Comparison of ENCODE assay signal across 47 mouse cellular contexts in the genomic region with DNA sequence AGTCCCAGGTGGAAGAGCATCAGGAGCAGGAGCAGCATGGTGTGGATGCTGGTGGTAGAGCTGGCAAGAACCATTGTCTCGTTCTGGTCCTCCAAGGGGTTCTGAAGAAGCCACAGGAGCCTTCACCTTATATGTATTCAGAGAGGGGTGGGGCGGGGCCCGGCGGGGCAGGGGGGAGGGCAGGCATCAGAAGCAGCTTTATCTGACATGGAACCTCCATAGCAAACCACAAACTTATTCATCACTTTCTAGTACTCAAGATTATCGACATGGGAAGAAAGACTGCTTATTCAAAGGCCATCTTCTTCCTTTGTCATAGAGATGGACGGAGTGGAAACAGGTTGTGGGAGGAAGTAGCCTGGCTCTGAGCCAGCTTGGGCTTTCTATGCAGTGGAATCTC. TPM values are rescaled to one million over a fixed set of nuclear protein-coding genes. Genes with fewer than 3 reads are reported as not detected.
"Had no signal": no experiment of that assay in that cellular context is flagged by ENCODE, and none has a peak within 500 bp of the region (broad histone marks: within the 10 kb centered on the region; RNA-seq: fewer than 3 reads in every experiment).

Il3 (minus strand) TSS at position 101 of the 400 bp plus-strand sequence.

- H3K9me3 ChIP-seq: limb, embryonic 10.5 days; limb, embryonic 12.5 days; limb, embryonic 13.5 days; limb, embryonic 15.5 days; liver, embryonic 12.5 days; liver, embryonic 13.5 days; liver, embryonic 15.5 days; lung, embryonic 15.5 days; midbrain, embryonic 10.5 days; midbrain, embryonic 12.5 days; midbrain, embryonic 13.5 days; midbrain, embryonic 15.5 days; neural tube, embryonic 12.5 days had no signal

- H3K4me3 ChIP-seq: limb, embryonic 10.5 days; limb, embryonic 12.5 days; limb, embryonic 13.5 days; limb, embryonic 15.5 days; liver, embryonic 12.5 days; liver, embryonic 13.5 days; liver, embryonic 15.5 days; lung, embryonic 15.5 days; megakaryocyte, embryonic 14.5 days; midbrain, embryonic 10.5 days; midbrain, embryonic 12.5 days; midbrain, embryonic 13.5 days; midbrain, embryonic 15.5 days; myocyte; neural tube, embryonic 12.5 days had no signal

- H3K9ac ChIP-seq: limb, embryonic 12.5 days; limb, embryonic 13.5 days; limb, embryonic 15.5 days; liver, embryonic 12.5 days; liver, embryonic 13.5 days; liver, embryonic 14.5 days; liver, embryonic 15.5 days; liver, postnatal 0 days; lung, embryonic 14.5 days; lung, embryonic 15.5 days; midbrain, embryonic 12.5 days; midbrain, embryonic 13.5 days; midbrain, embryonic 15.5 days; neural tube, embryonic 12.5 days had no signal

- H3K27me3 ChIP-seq: limb, embryonic 12.5 days; limb, embryonic 13.5 days; limb, embryonic 15.5 days; liver, embryonic 13.5 days; liver, embryonic 15.5 days; lung, embryonic 15.5 days; midbrain, embryonic 12.5 days; midbrain, embryonic 13.5 days; midbrain, embryonic 15.5 days; neural tube, embryonic 12.5 days had no signal

- H3K4me1 ChIP-seq: limb, embryonic 10.5 days; limb, embryonic 12.5 days; limb, embryonic 13.5 days; limb, embryonic 15.5 days; liver, embryonic 12.5 days; liver, embryonic 13.5 days; liver, embryonic 15.5 days; lung, embryonic 15.5 days; midbrain, embryonic 10.5 days; midbrain, embryonic 12.5 days; midbrain, embryonic 13.5 days; midbrain, embryonic 15.5 days; neural tube, embryonic 12.5 days had no signal

- H3K27ac ChIP-seq: limb, embryonic 10.5 days; limb, embryonic 12.5 days; limb, embryonic 13.5 days; limb, embryonic 15.5 days; liver, embryonic 12.5 days; liver, embryonic 13.5 days; liver, embryonic 14.5 days; liver, embryonic 15.5 days; lung, embryonic 15.5 days; macrophage; midbrain, embryonic 10.5 days; midbrain, embryonic 12.5 days; midbrain, embryonic 13.5 days; midbrain, embryonic 15.5 days; neural tube, embryonic 12.5 days had no signal

- H3K36me3 ChIP-seq: limb, embryonic 10.5 days; limb, embryonic 12.5 days; limb, embryonic 13.5 days; limb, embryonic 15.5 days; liver, embryonic 12.5 days; liver, embryonic 13.5 days; liver, embryonic 15.5 days; lung, embryonic 15.5 days; midbrain, embryonic 10.5 days; midbrain, embryonic 12.5 days; midbrain, embryonic 13.5 days; midbrain, embryonic 15.5 days; neural tube, embryonic 12.5 days had no signal

- DNase-seq: left cerebral cortex, postnatal 4 days; liver; liver, embryonic 13.5 days; lung, adult 18-20 months; lung, adult 2 months; lung, embryonic 14.5 days; lung, postnatal 10 days; lung, postnatal 14 days; lung, postnatal 36 days; lung, postnatal 4 days; midbrain, embryonic 14.5 days had no signal

RNA-seq across cellular contexts. Expression of gene Il3, which starts in this region (rescaled TPM):
- total RNA-seq: left cerebral cortex, postnatal 10 days; left cerebral cortex, postnatal 14 days; left cerebral cortex, postnatal 25 days; left cerebral cortex, postnatal 36 days; left cerebral cortex, postnatal 4 days; liver, adult 2 months; megakaryocyte progenitor cell, adult 5-6 weeks; megakaryocyte, adult 5-6 weeks; megakaryocyte-erythroid progenitor cell, adult 5-6 weeks; midbrain, postnatal 0 days; monocyte, adult 5-6 weeks had no signal
- polyA plus RNA-seq: limb, embryonic 10.5 days; limb, embryonic 11.5 days; limb, embryonic 12.5 days; limb, embryonic 13.5 days; limb, embryonic 14.5 days; limb, embryonic 15.5 days; liver, adult 2 months; liver, embryonic 11.5 days; liver, embryonic 12.5 days; liver, embryonic 13.5 days; liver, embryonic 14.5 days; liver, embryonic 15.5 days; liver, embryonic 16.5 days; liver, postnatal 0 days; lung, adult 2 months; lung, embryonic 14.5 days; lung, embryonic 15.5 days; lung, embryonic 16.5 days; lung, postnatal 0 days; macrophage; midbrain, embryonic 10.5 days; midbrain, embryonic 11.5 days; midbrain, embryonic 12.5 days; midbrain, embryonic 13.5 days; midbrain, embryonic 14.5 days; midbrain, embryonic 15.5 days; midbrain, embryonic 16.5 days; midbrain, postnatal 0 days; myocyte; neural tube, embryonic 11.5 days; neural tube, embryonic 12.5 days had no signal
